Mouse (Mus musculus) thymus, adult 2 months (tissue): ENCODE measurements around the gene Foxk1.

Source experiments
- CTCF ChIP-seq: fragments of 200-500 bp; IDR thresholded peaks from 2 replicates; pipeline ENCODE4 v1.5.1; 2012; ENCODE audit warnings: mild to moderate bottlenecking, control low read depth, low read length, moderate library complexity, borderline replicate concordance; ENCODE audit not compliant: control insufficient read depth, poor library complexity, insufficient read depth; ENCODE audit errors: extremely low read depth
- POLR2A ChIP-seq: fragments of 200-500 bp; IDR thresholded peaks from 2 replicates; pipeline ENCODE4 v1.6.1; 2012; ENCODE audit warnings: mild to moderate bottlenecking, low read length, control low read depth, moderate library complexity; ENCODE audit not compliant: control insufficient read depth, poor library complexity, insufficient read depth; ENCODE audit errors: extremely low read depth

- TF ChIP-seq CTCF (no peak), POLR2A (no peak)
These were observed 48.9 kb upstream of the Foxk1 start for GRCm38 (mm10) chr5:142352336-142352892.
